Mouse (Mus musculus): Measurements from ENCODE around the gene Ifitm5. TPM values are rescaled to one million over a fixed set of nuclear protein-coding genes. Genes with fewer than 3 reads are reported as not detected.
A peak's percentile ranks its signal among the peaks of the same experiment; 100 is the strongest.

Ifitm5 gene
- polyA plus RNA-seq, 1 experiment from 2014 or later, result 5.9 TPM

DNA sequence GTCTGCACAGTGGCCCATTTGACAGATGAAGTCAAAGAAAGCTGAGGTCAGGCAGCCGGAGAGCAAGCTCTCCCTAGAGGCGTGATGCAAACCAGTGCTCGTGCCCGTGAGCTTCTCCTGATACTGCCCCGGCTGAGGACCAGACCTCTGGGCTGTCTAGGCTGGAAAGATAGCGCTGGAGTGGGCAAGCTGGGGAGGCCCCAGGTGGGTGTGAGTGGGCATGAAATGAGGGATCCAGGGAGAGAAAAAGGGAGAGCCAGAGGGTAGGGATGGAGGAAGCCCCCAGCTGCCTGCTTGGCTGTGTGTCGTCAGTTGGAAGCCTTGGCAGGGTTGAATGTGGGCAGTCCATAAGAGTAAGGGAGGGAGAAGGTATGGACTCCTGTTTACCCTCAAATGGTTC lies 5.9 kb downstream of the Ifitm5 start:
- no peak for DNase-seq (ENCODE audit: low spot score)
- H3K36me3 ChIP-seq, result peaks cover 46% of the 10 kb centered on the region
- H3K4me3 ChIP-seq, result no peak overlapping the region
- no peaks in the 10 kb centered on the region for H3K9me3 ChIP-seq (replicated peaks)
- WGBS, result 95% methylated on average over 7 of the region's 7 CpGs
- no peaks in the 10 kb centered on the region for H3K27me3 ChIP-seq (ENCODE audit: low read depth, poor library complexity, severe bottlenecking)
- H3K4me1 ChIP-seq, result peaks cover 44% of the 10 kb centered on the region
- H3K27ac ChIP-seq, result no peak overlapping the region

DNA sequence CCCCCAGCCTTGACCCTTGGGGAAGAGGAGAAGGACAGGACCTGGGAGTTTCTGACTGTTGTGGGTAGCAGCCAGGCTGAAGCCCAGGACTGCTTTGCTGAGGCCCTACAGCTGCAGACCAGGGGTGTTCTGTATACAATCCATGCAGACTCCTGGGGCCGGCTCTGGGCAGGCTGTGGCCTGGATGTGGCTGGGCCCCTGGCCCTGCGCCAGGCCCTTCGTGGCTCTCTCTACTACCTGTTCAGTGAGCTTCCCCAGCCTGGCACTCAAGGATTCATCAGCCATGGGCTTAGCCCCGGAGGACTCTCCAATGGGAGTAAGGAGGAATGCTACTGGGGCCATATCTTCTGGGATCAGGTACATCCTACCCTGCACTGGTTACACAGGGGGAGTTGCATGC lies 6.7 kb downstream of the Ifitm5 start:
- Histone ChIP-seq H3K36me3 (peaks cover 37% of the 10 kb centered on the region), H3K4me1 (peaks cover 50% of the 10 kb centered on the region), H3K27me3 (ENCODE audit: low read depth, poor library complexity, severe bottlenecking) (no peaks in the 10 kb centered on the region), H3K27ac (peak overlapping the region; percentile 58), H3K4me3 (no peak overlapping the region), H3K9me3 (replicated peaks) (no peaks in the 10 kb centered on the region)
- no peak for DNase-seq (ENCODE audit: low spot score)
- WGBS, result 90% methylated on average over 4 of the region's 4 CpGs

DNA sequence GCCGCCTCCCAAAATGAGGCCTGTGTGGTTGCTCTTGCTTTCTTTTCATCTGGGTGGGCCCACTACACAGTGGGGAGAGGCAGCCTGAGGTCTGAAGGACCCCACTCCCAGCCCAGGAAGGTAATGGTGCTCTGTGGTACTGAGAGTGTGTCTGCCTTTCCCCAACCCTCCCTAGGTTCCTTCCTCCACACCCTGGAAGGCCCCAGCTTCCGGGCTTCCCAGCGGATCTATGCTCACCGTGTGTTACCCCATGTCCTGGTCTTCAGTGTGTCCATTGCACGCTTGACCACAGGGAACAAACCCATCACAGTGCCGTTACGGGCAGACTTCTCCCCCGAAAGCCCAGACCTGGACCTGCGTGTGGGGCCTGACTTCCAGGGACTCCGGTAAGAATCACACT lies 7.3 kb downstream of the Ifitm5 start:
- no peaks in the 10 kb centered on the region for H3K27me3 ChIP-seq (ENCODE audit: low read depth, poor library complexity, severe bottlenecking)
- peaks cover 32% of the 10 kb centered on the region for H3K36me3 ChIP-seq
- DNase-seq (ENCODE audit: low spot score), result no peak
- H3K4me3 ChIP-seq, result no peak overlapping the region
- H3K4me1 ChIP-seq, result peaks cover 50% of the 10 kb centered on the region
- 90% methylated on average over 10 of the region's 10 CpGs for WGBS
- peak overlapping the region; percentile 58 for H3K27ac ChIP-seq
- no peaks in the 10 kb centered on the region for H3K9me3 ChIP-seq (replicated peaks)

DNA sequence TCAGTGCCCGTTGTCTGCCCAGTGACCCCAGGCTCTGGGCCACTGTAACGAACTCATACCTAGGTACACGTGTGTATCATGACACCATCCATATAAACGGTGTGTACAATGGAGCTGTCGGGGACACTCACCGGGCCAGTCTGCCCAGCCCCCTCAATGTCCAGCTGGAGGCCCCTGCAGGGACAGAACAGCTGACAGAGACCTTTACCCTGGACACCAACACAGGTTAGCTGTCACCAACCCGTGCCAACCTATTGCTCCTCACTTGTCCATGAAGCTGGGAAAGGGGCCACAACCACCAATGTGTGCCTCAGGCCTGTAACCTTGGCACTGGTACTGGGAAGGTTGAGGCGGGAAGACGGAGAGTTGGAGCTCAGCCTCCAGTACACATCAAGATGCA lies 7.8 kb downstream of the Ifitm5 start:
- peaks cover 50% of the 10 kb centered on the region for H3K4me1 ChIP-seq
- 64% methylated on average over 9 of the region's 9 CpGs for WGBS
- 0 out of 2 replicates have a peak, but pooled peaks cover under 1% of the 10 kb centered on the region for H3K27me3 ChIP-seq (ENCODE audit: low read depth, poor library complexity, severe bottlenecking)
- peaks cover 27% of the 10 kb centered on the region for H3K36me3 ChIP-seq
- H3K27ac ChIP-seq, result peak overlapping the region; percentile 89
- no peak for DNase-seq (ENCODE audit: low spot score)
- H3K9me3 ChIP-seq (replicated peaks), result no peaks in the 10 kb centered on the region
- peak overlapping the region; percentile 61 for H3K4me3 ChIP-seq

DNA sequence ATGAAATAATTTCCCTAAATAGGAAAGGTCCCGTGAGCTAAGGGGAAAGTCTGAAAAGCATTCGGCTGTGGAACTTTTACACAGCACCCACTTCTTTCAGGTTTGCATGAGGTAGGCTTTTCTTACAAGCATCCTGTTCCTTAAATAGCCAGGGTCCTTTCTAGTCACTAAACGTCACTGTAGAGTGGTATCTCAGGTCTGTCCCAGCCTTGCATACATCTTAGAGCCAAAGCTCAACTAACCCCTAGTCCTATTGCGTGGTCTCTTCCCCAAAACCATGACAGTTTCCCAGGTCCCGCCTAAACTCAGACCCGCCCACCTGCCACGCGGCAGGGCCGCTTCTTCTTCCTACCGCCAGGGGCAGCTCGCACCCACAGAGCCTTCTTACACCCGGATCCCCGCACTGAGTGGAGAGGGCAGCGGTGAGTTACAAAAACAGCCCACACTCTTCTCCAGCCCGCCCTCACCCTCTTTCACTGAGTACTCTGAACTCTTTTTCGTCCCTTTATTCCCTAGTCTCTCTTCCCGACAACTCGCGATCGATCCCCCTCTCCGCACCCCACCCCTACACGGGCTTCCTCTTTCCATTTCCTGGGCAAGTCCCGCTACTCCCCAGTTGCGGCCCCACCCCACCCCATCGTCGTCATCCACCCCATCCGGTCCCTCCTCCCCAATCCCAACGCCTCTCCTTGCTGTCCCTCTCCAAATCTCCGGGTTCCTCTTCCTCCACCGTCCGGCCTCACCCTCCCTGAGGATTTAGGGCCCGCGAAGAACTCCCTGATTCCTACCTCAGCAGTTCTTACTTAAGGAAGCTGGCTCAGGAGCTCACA lies 8.7 kb downstream of the Ifitm5 start, which contains the start of gene Pgghg:
Gene Pgghg, plus strand, starts transcription at position 170 of the 830 bp plus-strand sequence.
- Histone ChIP-seq H3K27me3 (ENCODE audit: low read depth, poor library complexity, severe bottlenecking) (0 out of 2 replicates have a peak, but pooled peaks cover 8% of the 10 kb centered on the region), H3K27ac (peak within 1 kb of the TSS; percentile 89), H3K4me3 (peak within 1 kb of the TSS; percentile 61), H3K36me3 (peaks cover 18% of the 10 kb centered on the region), H3K9me3 (replicated peaks) (no peaks in the 10 kb centered on the region), H3K4me1 (peaks cover 47% of the 10 kb centered on the region)
- WGBS, result 4% methylated on average over 33 of the region's 33 CpGs
- DNase-seq (ENCODE audit: low spot score), result peak; percentile 91

DNA sequence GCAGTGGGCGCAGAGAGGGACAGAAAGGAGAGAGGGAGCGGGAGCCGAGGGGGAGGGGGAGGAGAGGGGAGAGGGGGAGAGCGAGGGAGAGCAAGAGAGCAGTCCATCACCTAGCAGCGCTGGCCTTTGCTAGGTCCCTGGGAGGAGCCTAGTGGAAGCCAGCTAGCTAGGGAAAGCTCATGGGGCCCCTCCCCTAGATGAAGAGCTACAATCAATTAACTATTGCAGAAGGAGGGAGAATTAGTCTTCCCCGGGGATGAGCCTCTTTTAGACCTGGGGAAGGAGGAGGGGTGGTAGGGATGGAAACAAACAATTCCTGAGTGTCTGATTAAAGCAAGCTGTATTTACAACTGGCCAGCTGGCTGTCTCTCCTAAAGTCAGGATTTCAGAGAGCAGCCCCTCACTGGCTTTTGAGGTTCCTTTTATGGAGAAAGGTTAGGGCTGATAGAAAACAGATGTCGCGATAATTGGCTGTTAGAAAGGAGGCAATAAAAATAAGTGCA lies 10.4 kb downstream of the Ifitm5 start:
- H3K27me3 ChIP-seq (ENCODE audit: low read depth, poor library complexity, severe bottlenecking), result peaks cover 13% of the 10 kb centered on the region; the same call in 1 of the 2 replicates
- peak; percentile 76 for DNase-seq (ENCODE audit: low spot score)
- peak overlapping the region; percentile 84 for H3K27ac ChIP-seq
- H3K9me3 ChIP-seq (replicated peaks), result no peaks in the 10 kb centered on the region
- peaks cover under 1% of the 10 kb centered on the region for H3K36me3 ChIP-seq
- H3K4me1 ChIP-seq, result peaks cover 54% of the 10 kb centered on the region
- 2% methylated on average over 8 of the region's 8 CpGs for WGBS
- H3K4me3 ChIP-seq, result peak overlapping the region; percentile 38

DNA sequence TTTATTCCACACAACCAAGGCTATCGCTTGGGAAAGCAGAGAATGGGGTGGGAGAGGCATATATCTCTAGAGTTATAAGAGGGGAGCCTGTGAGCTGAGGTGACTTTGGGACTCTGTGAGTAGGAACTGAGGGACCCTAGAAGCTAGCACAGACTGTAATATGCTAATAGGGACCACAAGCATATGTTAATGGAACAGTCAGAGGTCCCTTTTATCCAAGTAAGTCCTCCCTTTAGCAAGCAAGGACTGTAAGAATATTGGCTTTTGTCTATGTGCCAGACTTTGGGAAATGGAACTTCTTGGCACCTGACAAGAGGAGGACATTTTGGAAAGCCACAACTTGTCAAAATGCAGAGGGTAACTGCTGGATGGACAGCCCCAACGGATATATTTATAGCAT lies 11.2 kb downstream of the Ifitm5 start:
- H3K4me1 ChIP-seq, result peaks cover 56% of the 10 kb centered on the region
- no peaks in the 10 kb centered on the region for H3K36me3 ChIP-seq
- WGBS, result 17% methylated on average over 2 of the region's 2 CpGs
- no peak for DNase-seq (ENCODE audit: low spot score)
- peak overlapping the region; percentile 38 for H3K4me3 ChIP-seq
- no peaks in the 10 kb centered on the region for H3K9me3 ChIP-seq (replicated peaks)
- H3K27me3 ChIP-seq (ENCODE audit: low read depth, poor library complexity, severe bottlenecking), result peaks cover 13% of the 10 kb centered on the region; the same call in 1 of the 2 replicates
- peak overlapping the region; percentile 84 for H3K27ac ChIP-seq

DNA sequence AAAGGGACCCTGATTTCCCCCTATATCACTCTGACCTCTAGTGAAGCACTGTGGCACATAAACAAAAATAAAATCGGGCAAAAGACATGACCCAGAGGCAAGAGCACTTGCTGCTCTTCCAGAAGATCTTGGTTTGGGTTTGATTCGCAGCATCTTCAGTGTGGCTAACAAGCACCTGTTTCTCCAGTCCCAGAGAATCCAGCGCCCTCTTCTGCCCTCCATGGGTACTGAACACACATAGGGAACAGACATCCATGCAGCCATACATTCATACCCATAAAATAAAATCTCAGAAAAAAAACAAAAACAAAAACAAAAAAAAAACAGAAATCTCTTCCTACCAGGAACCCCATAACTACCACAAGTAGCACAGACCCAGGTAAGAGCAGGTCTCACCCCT lies 11.7 kb downstream of the Ifitm5 start:
- DNase-seq (ENCODE audit: low spot score), result no peak
- 0 out of 2 replicates have a peak overlapping the region, but pooled peaks have one; percentile 84 for H3K27ac ChIP-seq
- peaks cover 55% of the 10 kb centered on the region for H3K4me1 ChIP-seq
- no peak overlapping the region for H3K4me3 ChIP-seq
- no peaks in the 10 kb centered on the region for H3K36me3 ChIP-seq
- WGBS, result 49% methylated on average over 3 of the region's 3 CpGs
- H3K9me3 ChIP-seq (replicated peaks), result no peaks in the 10 kb centered on the region
- peaks cover 13% of the 10 kb centered on the region; the same call in 1 of the 2 replicates for H3K27me3 ChIP-seq (ENCODE audit: low read depth, poor library complexity, severe bottlenecking)

DNA sequence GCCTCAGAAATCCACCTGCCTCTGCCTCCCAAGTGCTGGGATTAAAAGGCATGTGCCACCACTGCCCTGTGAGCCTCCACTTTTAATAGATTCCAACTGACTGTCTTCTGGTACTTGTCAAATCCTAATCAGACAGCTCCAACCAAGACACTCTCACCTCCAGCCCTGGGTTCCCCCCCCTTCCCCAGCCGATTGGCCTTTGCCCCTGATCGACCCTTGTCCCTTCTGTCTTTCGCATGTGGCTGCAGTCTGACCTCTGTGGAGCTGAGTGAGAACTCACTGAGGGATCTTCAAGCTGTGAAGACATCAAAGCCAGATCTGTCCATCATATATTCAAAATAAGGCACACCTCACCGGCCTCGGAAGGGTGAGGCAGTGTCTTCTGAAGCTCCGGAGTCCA lies 22.9 kb downstream of the Ifitm5 start:
- H3K27me3 ChIP-seq (ENCODE audit: low read depth, poor library complexity, severe bottlenecking), result peaks cover 40% of the 10 kb centered on the region
- H3K27ac ChIP-seq, result no peak overlapping the region
- no peak overlapping the region for H3K4me3 ChIP-seq
- no peaks in the 10 kb centered on the region for H3K9me3 ChIP-seq (replicated peaks)
- DNase-seq (ENCODE audit: low spot score), result no peak
- H3K36me3 ChIP-seq, result no peaks in the 10 kb centered on the region
- H3K4me1 ChIP-seq, result peaks cover 10% of the 10 kb centered on the region
- 80% methylated on average over 6 of the region's 6 CpGs for WGBS

DNA sequence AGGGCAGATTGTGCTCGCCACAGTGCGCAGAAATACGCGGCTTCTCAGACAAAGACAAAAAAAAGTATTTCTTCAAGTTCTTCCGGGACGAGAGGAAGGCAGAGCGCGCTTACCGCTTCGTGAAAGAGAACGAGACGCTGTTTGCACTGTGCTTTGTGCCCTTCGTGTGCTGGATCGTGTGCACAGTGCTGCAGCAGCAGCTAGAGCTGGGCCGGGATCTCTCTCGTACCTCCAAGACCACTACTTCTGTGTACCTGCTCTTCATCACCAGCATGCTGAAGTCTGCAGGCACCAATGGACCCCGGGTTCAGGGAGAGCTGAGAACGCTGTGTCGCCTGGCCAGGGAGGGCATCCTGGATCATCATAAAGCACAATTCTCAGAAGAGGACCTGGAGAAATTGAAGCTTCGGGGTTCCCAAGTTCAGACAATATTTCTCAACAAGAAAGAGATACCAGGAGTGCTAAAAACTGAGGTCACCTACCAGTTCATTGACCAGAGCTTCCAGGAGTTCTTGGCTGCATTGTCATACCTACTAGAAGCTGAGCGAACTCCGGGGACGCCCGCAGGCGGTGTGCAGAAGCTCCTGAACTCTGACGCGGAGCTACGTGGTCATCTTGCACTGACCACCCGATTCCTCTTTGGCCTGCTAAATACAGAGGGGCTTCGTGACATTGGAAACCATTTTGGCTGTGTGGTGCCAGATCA lies 26.9 kb downstream of the Ifitm5 start:
- Histone ChIP-seq H3K9me3 (replicated peaks) (no peaks in the 10 kb centered on the region), H3K4me3 (peak overlapping the region; percentile 48), H3K36me3 (no peaks in the 10 kb centered on the region), H3K4me1 (peaks cover 14% of the 10 kb centered on the region), H3K27ac (no peak overlapping the region), H3K27me3 (ENCODE audit: low read depth, poor library complexity, severe bottlenecking) (peaks cover 76% of the 10 kb centered on the region)
- 22% methylated on average over 30 of the region's 30 CpGs for WGBS
- DNase-seq (ENCODE audit: low spot score), result no peak

DNA sequence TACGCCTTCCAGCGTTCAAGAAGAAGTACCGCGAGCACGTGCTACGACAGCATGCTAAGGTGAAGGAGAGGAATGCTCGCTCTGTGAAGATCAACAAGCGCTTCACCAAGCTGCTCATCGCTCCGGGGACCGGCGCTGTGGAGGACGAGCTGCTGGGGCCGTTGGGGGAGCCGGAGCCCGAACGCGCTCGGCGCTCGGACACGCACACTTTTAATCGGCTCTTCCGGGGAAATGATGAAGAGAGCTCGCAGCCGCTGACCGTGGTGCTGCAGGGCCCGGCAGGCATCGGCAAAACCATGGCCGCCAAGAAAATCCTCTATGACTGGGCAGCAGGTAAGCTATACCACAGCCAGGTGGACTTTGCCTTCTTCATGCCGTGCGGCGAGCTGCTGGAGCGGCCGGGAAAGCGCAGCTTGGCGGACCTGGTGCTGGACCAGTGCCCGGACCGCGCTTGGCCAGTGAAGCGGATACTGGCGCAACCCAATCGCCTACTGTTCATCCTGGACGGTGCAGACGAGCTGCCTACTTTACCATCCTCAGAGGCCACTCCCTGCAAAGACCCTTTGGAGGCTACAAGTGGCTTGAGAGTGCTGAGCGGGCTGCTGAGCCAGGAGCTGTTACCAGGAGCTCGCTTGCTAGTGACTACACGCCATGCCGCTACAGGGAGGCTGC lies 27.6 kb downstream of the Ifitm5 start:
- Histone ChIP-seq H3K4me3 (peak overlapping the region; percentile 48), H3K4me1 (peaks cover 14% of the 10 kb centered on the region), H3K36me3 (no peaks in the 10 kb centered on the region), H3K9me3 (replicated peaks) (no peaks in the 10 kb centered on the region), H3K27me3 (ENCODE audit: low read depth, poor library complexity, severe bottlenecking) (peaks cover 80% of the 10 kb centered on the region), H3K27ac (no peak overlapping the region)
- WGBS, result under 1% methylated on average over 49 of the region's 49 CpGs
- DNase-seq (ENCODE audit: low spot score), result peak; percentile 71

DNA sequence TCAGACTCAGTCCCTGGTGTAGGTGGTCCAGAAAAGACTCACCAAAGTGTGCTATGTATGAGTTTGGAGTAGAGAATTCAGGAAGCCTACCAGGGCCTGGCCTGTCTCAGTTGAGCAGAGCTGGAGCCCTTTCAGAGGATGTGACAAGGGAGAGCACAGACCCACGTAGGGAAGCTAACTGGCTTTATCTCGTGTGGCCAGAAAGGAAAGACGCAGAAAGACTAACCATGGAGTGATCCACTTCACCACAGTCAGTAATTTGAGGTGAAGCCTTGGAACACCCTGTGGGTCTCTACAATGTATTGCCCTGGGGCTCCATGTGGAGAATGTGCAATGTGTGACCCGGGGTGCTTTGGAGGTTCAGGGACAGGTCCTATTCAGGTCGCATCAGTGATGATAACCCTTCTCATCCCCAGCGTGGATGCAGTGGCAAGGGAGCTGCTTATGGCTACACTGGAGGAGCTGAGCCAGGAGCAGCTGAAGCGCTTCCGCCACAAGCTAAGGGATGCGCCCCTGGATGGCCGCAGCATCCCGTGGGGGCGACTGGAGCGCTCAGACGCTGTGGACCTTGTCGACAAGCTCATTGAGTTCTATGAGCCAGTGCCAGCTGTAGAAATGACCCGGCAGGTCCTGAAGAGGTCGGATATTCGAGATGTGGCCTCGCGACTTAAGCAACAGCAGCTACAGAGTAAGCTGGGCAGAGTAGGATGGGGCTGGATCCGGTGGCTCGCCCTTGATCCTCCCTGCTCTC lies 28.7 kb downstream of the Ifitm5 start:
- H3K36me3 ChIP-seq, result no peaks in the 10 kb centered on the region
- no peaks in the 10 kb centered on the region for H3K9me3 ChIP-seq (replicated peaks)
- 28% methylated on average over 22 of the region's 22 CpGs for WGBS
- no peak overlapping the region for H3K27ac ChIP-seq
- H3K4me1 ChIP-seq, result peaks cover 14% of the 10 kb centered on the region
- peaks cover 76% of the 10 kb centered on the region for H3K27me3 ChIP-seq (ENCODE audit: low read depth, poor library complexity, severe bottlenecking)
- no peak overlapping the region; the same call in 1 of the 2 replicates for H3K4me3 ChIP-seq
- no peak for DNase-seq (ENCODE audit: low spot score)

All from limb, embryonic 10.5 days (tissue).